Comparison of ENCODE assay signal across 21 mouse cellular contexts in genomic region chr13:54258231-54258743, GRCm38 (mm10).
DNase-seq lines count a peak whose midpoint lies in the region; ATAC-seq and TF ChIP-seq lines count a peak whose summit lies in the region.
"Had no signal": no experiment of that assay in that cellular context is flagged by ENCODE, and none has a peak within 500 bp of the region (broad histone marks: within the 10 kb centered on the region; RNA-seq: fewer than 3 reads in every experiment).

No protein-coding gene starts in this region.

- H3K27ac ChIP-seq in forebrain, postnatal 0 days (ENCODE audit: low read depth, low read length): no peak overlapping the region
- H3K27ac ChIP-seq in forebrain, embryonic 16.5 days (ENCODE audit: low read length): no peak overlapping the region
- H3K27ac ChIP-seq in midbrain, embryonic 13.5 days: peak overlapping the region; percentile 40; the same call in 1 of the 2 replicates
- no peak overlapping the region for H3K27ac ChIP-seq in midbrain, postnatal 0 days (ENCODE audit: low read depth, low read length)
- peak overlapping the region; percentile 51 for H3K27ac ChIP-seq in midbrain, embryonic 15.5 days
- H3K27ac ChIP-seq in heart, embryonic 11.5 days (ENCODE audit: low read depth, low read length): no peak overlapping the region
- H3K27ac ChIP-seq: forebrain, embryonic 10.5 days; gastrocnemius, adult 2 months; heart, embryonic 15.5 days; limb, embryonic 10.5 days; liver, embryonic 15.5 days; lung, embryonic 15.5 days had no signal

- H3K9me3 ChIP-seq in forebrain, postnatal 0 days (ENCODE audit: low read length): no peaks in the 10 kb centered on the region
- no peaks in the 10 kb centered on the region for H3K9me3 ChIP-seq in forebrain, embryonic 16.5 days (ENCODE audit: control insufficient read depth, low read length)
- no peaks in the 10 kb centered on the region for H3K9me3 ChIP-seq in midbrain, embryonic 13.5 days
- H3K9me3 ChIP-seq in midbrain, postnatal 0 days (ENCODE audit: low read length): no peaks in the 10 kb centered on the region
- H3K9me3 ChIP-seq in midbrain, embryonic 15.5 days: no peaks in the 10 kb centered on the region
- H3K9me3 ChIP-seq in heart, embryonic 11.5 days (replicated peaks; ENCODE audit: control insufficient read depth, low read length): no peaks in the 10 kb centered on the region
- H3K9me3 ChIP-seq: forebrain, embryonic 10.5 days; heart, embryonic 15.5 days; limb, embryonic 10.5 days; liver, embryonic 15.5 days; lung, embryonic 15.5 days had no signal

- no peaks in the 10 kb centered on the region for H3K27me3 ChIP-seq in forebrain, postnatal 0 days (ENCODE audit: insufficient read depth, low read length)
- no peaks in the 10 kb centered on the region for H3K27me3 ChIP-seq in forebrain, embryonic 16.5 days (replicated peaks; ENCODE audit: control insufficient read depth, insufficient read depth, low read length)
- 0 out of 2 replicates have a peak, but pooled peaks cover 3% of the 10 kb centered on the region for H3K27me3 ChIP-seq in midbrain, embryonic 13.5 days
- no peaks in the 10 kb centered on the region for H3K27me3 ChIP-seq in midbrain, postnatal 0 days (ENCODE audit: insufficient read depth, low read length)
- H3K27me3 ChIP-seq in midbrain, embryonic 15.5 days (replicated peaks): no peaks in the 10 kb centered on the region
- peaks cover 3% of the 10 kb centered on the region for H3K27me3 ChIP-seq in heart, embryonic 11.5 days (ENCODE audit: control insufficient read depth, insufficient read depth, low read length)
- H3K27me3 ChIP-seq: liver, embryonic 15.5 days; lung, embryonic 15.5 days had no signal

- 47% methylated on average over 8 of the region's 8 CpGs for WGBS in forebrain, postnatal 0 days
- WGBS in forebrain, embryonic 16.5 days: 43% methylated on average over 8 of the region's 8 CpGs
- WGBS in midbrain, embryonic 13.5 days: 45% methylated on average over 8 of the region's 8 CpGs
- WGBS in midbrain, postnatal 0 days: 47% methylated on average over 8 of the region's 8 CpGs
- 40% methylated on average over 8 of the region's 8 CpGs for WGBS in midbrain, embryonic 15.5 days
- WGBS in heart, embryonic 11.5 days (ENCODE audit: insufficient replicate concordance): 34% methylated on average over 8 of the region's 8 CpGs

- H3K36me3 ChIP-seq in forebrain, postnatal 0 days (ENCODE audit: insufficient read depth): no peaks in the 10 kb centered on the region
- H3K36me3 ChIP-seq in forebrain, embryonic 16.5 days (ENCODE audit: control insufficient read depth, insufficient read depth): no peaks in the 10 kb centered on the region
- H3K36me3 ChIP-seq in midbrain, embryonic 13.5 days: no peaks in the 10 kb centered on the region
- H3K36me3 ChIP-seq in midbrain, postnatal 0 days (ENCODE audit: insufficient read depth, low read length): no peaks in the 10 kb centered on the region
- H3K36me3 ChIP-seq in midbrain, embryonic 15.5 days (replicated peaks): no peaks in the 10 kb centered on the region
- no peaks in the 10 kb centered on the region for H3K36me3 ChIP-seq in heart, embryonic 11.5 days (ENCODE audit: control insufficient read depth, insufficient read depth, low read length)
- H3K36me3 ChIP-seq: forebrain, embryonic 10.5 days; heart, embryonic 15.5 days; limb, embryonic 10.5 days; liver, embryonic 15.5 days; lung, embryonic 15.5 days had no signal

- 0 out of 2 replicates have a peak overlapping the region, but pooled peaks have one; percentile 14 for H3K9ac ChIP-seq in forebrain, postnatal 0 days
- no peak overlapping the region for H3K9ac ChIP-seq in forebrain, embryonic 16.5 days (replicated peaks; ENCODE audit: low read depth, low read length)
- H3K9ac ChIP-seq in midbrain, embryonic 13.5 days (replicated peaks): no peak overlapping the region
- no peak overlapping the region for H3K9ac ChIP-seq in midbrain, postnatal 0 days (replicated peaks; ENCODE audit: low read length, poor library complexity, severe bottlenecking)
- no peak overlapping the region for H3K9ac ChIP-seq in midbrain, embryonic 15.5 days
- H3K9ac ChIP-seq in heart, embryonic 11.5 days (ENCODE audit: low read depth, low read length): no peak overlapping the region
- H3K9ac ChIP-seq: heart, embryonic 15.5 days; liver, embryonic 15.5 days; lung, embryonic 15.5 days had no signal

- DNase-seq in forebrain, postnatal 0 days: no peak
- DNase-seq in midbrain, postnatal 0 days (ENCODE audit: low spot score): no peak
- no peak for DNase-seq in heart, postnatal 4 days
- DNase-seq: adrenal gland, postnatal 25 days; cerebellum, adult 9-11 months; gastrocnemius, adult 2 months; heart, postnatal 36 days; kidney, adult 11 months; kidney, postnatal 10 days; liver; lung, postnatal 4 days; thymus, postnatal 25 days had no signal

- no peak overlapping the region for H3K4me3 ChIP-seq in forebrain, postnatal 0 days (ENCODE audit: low read depth, low read length)
- H3K4me3 ChIP-seq in forebrain, embryonic 16.5 days (replicated peaks; ENCODE audit: low read length): no peak overlapping the region
- no peak overlapping the region for H3K4me3 ChIP-seq in midbrain, embryonic 13.5 days (replicated peaks)
- H3K4me3 ChIP-seq in midbrain, postnatal 0 days (ENCODE audit: low read depth, low read length): no peak overlapping the region
- no peak overlapping the region for H3K4me3 ChIP-seq in midbrain, embryonic 15.5 days
- H3K4me3 ChIP-seq in heart, embryonic 11.5 days (ENCODE audit: low read depth, low read length): no peak overlapping the region
- H3K4me3 ChIP-seq: forebrain, embryonic 10.5 days; gastrocnemius, adult 2 months; heart, embryonic 15.5 days; limb, embryonic 10.5 days; liver, embryonic 15.5 days; lung, embryonic 15.5 days had no signal

- no peak for ATAC-seq in forebrain, postnatal 0 days
- ATAC-seq in forebrain, embryonic 16.5 days: no peak
- no peak for ATAC-seq in midbrain, embryonic 13.5 days
- no peak for ATAC-seq in midbrain, postnatal 0 days (ENCODE audit: low FRiP score)
- ATAC-seq in midbrain, embryonic 15.5 days (replicated peaks): peak; percentile 63; the same call in 1 of the 2 replicates
- no peak for ATAC-seq in heart, embryonic 11.5 days (replicated peaks; ENCODE audit: insufficient number of reproducible peaks, low FRiP score, low TSS enrichment)

- no peak overlapping the region for H3K4me2 ChIP-seq in forebrain, postnatal 0 days (ENCODE audit: low read depth)
- no peak overlapping the region for H3K4me2 ChIP-seq in forebrain, embryonic 16.5 days (ENCODE audit: low read length)
- no peak overlapping the region for H3K4me2 ChIP-seq in midbrain, embryonic 13.5 days (replicated peaks)
- H3K4me2 ChIP-seq in midbrain, postnatal 0 days (ENCODE audit: low read depth, low read length, poor library complexity, severe bottlenecking): no peak overlapping the region
- H3K4me2 ChIP-seq in midbrain, embryonic 15.5 days: no peak overlapping the region; the same call in 1 of the 2 replicates
- no peak overlapping the region for H3K4me2 ChIP-seq in heart, embryonic 11.5 days
- H3K4me2 ChIP-seq: heart, embryonic 15.5 days; liver, embryonic 15.5 days; lung, embryonic 15.5 days had no signal

- TF ChIP-seq CTCF in forebrain, postnatal 0 days (IDR thresholded peaks at IDR 0.05; ENCODE audit: low read depth): no peak
- TF ChIP-seq CTCF in midbrain, postnatal 0 days (IDR thresholded peaks at IDR 0.05): no peak

- peaks cover 12% of the 10 kb centered on the region; the same call in 1 of the 2 replicates for H3K4me1 ChIP-seq in forebrain, postnatal 0 days (ENCODE audit: insufficient read depth)
- H3K4me1 ChIP-seq in forebrain, embryonic 16.5 days (replicated peaks; ENCODE audit: control insufficient read depth, insufficient read depth, low read length): peaks cover 11% of the 10 kb centered on the region
- H3K4me1 ChIP-seq in midbrain, embryonic 13.5 days (replicated peaks): peaks cover 11% of the 10 kb centered on the region
- no peaks in the 10 kb centered on the region for H3K4me1 ChIP-seq in midbrain, postnatal 0 days (ENCODE audit: insufficient read depth, low read length)
- H3K4me1 ChIP-seq in midbrain, embryonic 15.5 days: peaks cover 16% of the 10 kb centered on the region
- no peaks in the 10 kb centered on the region for H3K4me1 ChIP-seq in heart, embryonic 11.5 days (ENCODE audit: control insufficient read depth, insufficient read depth, low read length)
- H3K4me1 ChIP-seq: heart, embryonic 15.5 days; liver, embryonic 15.5 days; lung, embryonic 15.5 days had no signal

Comparison
In these comparisons a context has a peak if more than half of its experiments do, and no peak if none do; other contexts are left out.
1. H3K27ac ChIP-seq: peak in midbrain, embryonic 13.5 days (single experiment) and midbrain, embryonic 15.5 days (single experiment); none in forebrain, postnatal 0 days (single experiment), forebrain, embryonic 16.5 days (single experiment), midbrain, postnatal 0 days (single experiment) and heart, embryonic 11.5 days (single experiment).